Mouse (Mus musculus): ENCODE results near the gene Glcci1.

- TF ChIP-seq CTCF (IDR thresholded peaks at IDR 0.05; ENCODE audit: borderline replicate concordance, insufficient read depth, low read depth, low read length) = no peak
- TF ChIP-seq POLR2A (IDR thresholded peaks at IDR 0.05; ENCODE audit: borderline replicate concordance, insufficient read depth, low read length) = no peak
Observed at GRCm38 (mm10) chr6:8544822-8545221, 35.4 kb downstream of the Glcci1 start.
